Comparison of ENCODE assay signal across 9 mouse cellular contexts in genomic region chr6:61347045-61347838, GRCm38 (mm10).
DNase-seq lines count a peak whose midpoint lies in the region; ATAC-seq and TF ChIP-seq lines count a peak whose summit lies in the region.
"Had no signal": no experiment of that assay in that cellular context is flagged by ENCODE, and none has a peak within 500 bp of the region (broad histone marks: within the 10 kb centered on the region; RNA-seq: fewer than 3 reads in every experiment).

No protein-coding gene starts in this region.

- TF ChIP-seq CTCF in MEL (IDR thresholded peaks at IDR 0.05 in 2 of 3, conservative IDR thresholded peaks at IDR 0.05 in 1 of 3; ENCODE audit: control insufficient read depth in 1 of 3, insufficient read depth in 1 of 3, low read depth in 2 of 3, low read length in 3 of 3, poor library complexity in 1 of 3, severe bottlenecking in 1 of 3), result peak in 1 of 3 experiments; percentile 28; a peak in 1 of 6 replicates

- TF ChIP-seq POLR2A in MEL (IDR thresholded peaks at IDR 0.05; ENCODE audit: control insufficient read depth in 1 of 2, insufficient read depth in 1 of 2, low read depth in 1 of 2, low read length in 2 of 2, poor library complexity in 1 of 2), result no peak

- H3K9ac ChIP-seq in MEL (ENCODE audit: control insufficient read depth, low read depth, low read length, poor library complexity, severe bottlenecking), result no peak overlapping the region
- H3K9ac ChIP-seq: liver, embryonic 15.5 days had no signal

- no peaks in the 10 kb centered on the region for H3K27me3 ChIP-seq in MEL (ENCODE audit: control insufficient read depth in 1 of 2, insufficient read depth in 2 of 2, low read length in 2 of 2)
- H3K27me3 ChIP-seq: liver, embryonic 15.5 days had no signal

- no peak for TF ChIP-seq EP300 in MEL (IDR thresholded peaks at IDR 0.05; ENCODE audit: low read depth in 1 of 2, low read length in 2 of 2)

- no peak overlapping the region for H3K4me3 ChIP-seq in MEL (ENCODE audit: control insufficient read depth in 1 of 2, insufficient read depth in 1 of 2, low read depth in 2 of 2, low read length in 2 of 2)
- H3K4me3 ChIP-seq: liver, embryonic 15.5 days had no signal

- no peak for ATAC-seq in cerebellum, adult (ENCODE audit: insufficient number of reproducible peaks, low FRiP score, low TSS enrichment)
- 0 out of 2 replicates have a peak, but pooled peaks have one; percentile 30 for ATAC-seq in granulocyte monocyte progenitor cell, adult 5-6 weeks (replicated peaks; ENCODE audit: poor library complexity, severe bottlenecking)
- ATAC-seq in megakaryocyte, adult 5-6 weeks (ENCODE audit: poor library complexity, severe bottlenecking), result no peak
- no peak for ATAC-seq in activated CD4-positive, CD25-positive, alpha-beta regulatory T cell, adult 4 months

- H3K36me3 ChIP-seq in MEL (ENCODE audit: control insufficient read depth in 1 of 2, insufficient read depth in 2 of 2, low read length in 2 of 2), result no peaks in the 10 kb centered on the region
- H3K36me3 ChIP-seq: liver, embryonic 15.5 days had no signal

- DNase-seq in cerebellum, postnatal 10 days, result peak; percentile 42 to 61
- peak; percentile 8 for DNase-seq in kidney, postnatal 14 days
- DNase-seq in kidney, adult 11 months, result no peak
- DNase-seq in MEL (ENCODE audit: low read depth, low spot score), result peak; percentile 3

- H3K4me1 ChIP-seq in MEL (ENCODE audit: control insufficient read depth in 1 of 2, insufficient read depth in 2 of 2, low read length in 2 of 2), result no peaks in the 10 kb centered on the region
- H3K4me1 ChIP-seq: liver, embryonic 15.5 days had no signal

- no peak overlapping the region for H3K27ac ChIP-seq in MEL (ENCODE audit: control insufficient read depth, low read depth, low read length)
- H3K27ac ChIP-seq: liver, embryonic 15.5 days had no signal

- H3K79me2 ChIP-seq in MEL (ENCODE audit: control insufficient read depth, insufficient read depth, low read length, poor library complexity), result no peaks in the 10 kb centered on the region

- peak; percentile 39 for TF ChIP-seq RAD21 in MEL (IDR thresholded peaks at IDR 0.05; ENCODE audit: low read depth, low read length)

- no peaks in the 10 kb centered on the region for H3K9me3 ChIP-seq in MEL (replicated peaks; ENCODE audit: insufficient read depth, low read length)
- H3K9me3 ChIP-seq: liver, embryonic 15.5 days had no signal

TF ChIP-seq in MEL, 35 proteins besides CTCF, POLR2A, EP300 and RAD21:
- TF ChIP-seq TBP (IDR thresholded peaks at IDR 0.05; ENCODE audit: low read depth, low read length) (no peak), POLR2AphosphoS2 (IDR thresholded peaks at IDR 0.05; ENCODE audit: low read length) (no peak), ELF1 (IDR thresholded peaks at IDR 0.05; ENCODE audit: low read depth, low read length) (no peak), USF1 (IDR thresholded peaks at IDR 0.05; ENCODE audit: low read depth, low read length) (no peak), BHLHE40 (IDR thresholded peaks at IDR 0.05; ENCODE audit: borderline replicate concordance, low read depth, low read length) (no peak), ZNF384 (IDR thresholded peaks at IDR 0.05; ENCODE audit: low read depth, low read length) (no peak), E2F4 (IDR thresholded peaks at IDR 0.05; ENCODE audit: borderline replicate concordance, low read depth, low read length) (no peak), KAT2A (conservative IDR thresholded peaks at IDR 0.05; ENCODE audit: low read depth, low read length) (no peak), SIN3A (IDR thresholded peaks at IDR 0.05; ENCODE audit: low read length) (no peak), CHD2 (IDR thresholded peaks at IDR 0.05; ENCODE audit: low read length) (no peak), MAZ (IDR thresholded peaks at IDR 0.05; ENCODE audit: low read depth, low read length) (no peak), CHD1 (IDR thresholded peaks at IDR 0.05; ENCODE audit: low read depth, low read length) (no peak), USF2 (IDR thresholded peaks at IDR 0.05; ENCODE audit: borderline replicate concordance in 1 of 2, insufficient read depth in 1 of 2, low read depth in 1 of 2, low read length in 2 of 2) (no peak), GABPA (IDR thresholded peaks at IDR 0.05; ENCODE audit: low read depth, low read length) (no peak), ZKSCAN1 (IDR thresholded peaks at IDR 0.05; ENCODE audit: low read depth, low read length) (no peak)
